Comparison of ENCODE assay signal across 27 mouse cellular contexts in genomic region chr7:80873631-80874030, GRCm38 (mm10). TPM values are rescaled to one million over a fixed set of nuclear protein-coding genes. Genes with fewer than 3 reads are reported as not detected.
DNase-seq lines count a peak whose midpoint lies in the region; ATAC-seq and TF ChIP-seq lines count a peak whose summit lies in the region.
"Had no signal": no experiment of that assay in that cellular context is flagged by ENCODE, and none has a peak within 500 bp of the region (broad histone marks: within the 10 kb centered on the region; RNA-seq: fewer than 3 reads in every experiment).

No protein-coding gene starts in this region.

- 99% methylated on average over 2 of the region's 2 CpGs for WGBS in heart, adult 2 months
- WGBS in midbrain, postnatal 0 days, result 98% methylated on average over 2 of the region's 2 CpGs
- WGBS in midbrain, embryonic 15.5 days, result 94% methylated on average over 2 of the region's 2 CpGs
- WGBS in forebrain, postnatal 0 days, result 97% methylated on average over 2 of the region's 2 CpGs

- H3K4me2 ChIP-seq in midbrain, postnatal 0 days (ENCODE audit: low read depth, low read length, poor library complexity, severe bottlenecking), result no peak overlapping the region
- no peak overlapping the region for H3K4me2 ChIP-seq in midbrain, embryonic 15.5 days
- no peak overlapping the region for H3K4me2 ChIP-seq in forebrain, postnatal 0 days (ENCODE audit: low read depth)
- H3K4me2 ChIP-seq: forebrain, embryonic 12.5 days; heart, embryonic 12.5 days; hindbrain, embryonic 14.5 days; limb, embryonic 13.5 days had no signal

- no peak for TF ChIP-seq POLR2A in heart, adult 2 months (IDR thresholded peaks at IDR 0.05; ENCODE audit: insufficient read depth, low read depth, low read length)

- H3K79me2 ChIP-seq in heart, adult 2 months (replicated peaks; ENCODE audit: control insufficient read depth, insufficient read depth, low read length), result no peaks in the 10 kb centered on the region

- H3K9me3 ChIP-seq in midbrain, postnatal 0 days (ENCODE audit: low read length), result no peaks in the 10 kb centered on the region
- no peaks in the 10 kb centered on the region for H3K9me3 ChIP-seq in midbrain, embryonic 15.5 days
- H3K9me3 ChIP-seq in forebrain, postnatal 0 days (ENCODE audit: low read length), result no peaks in the 10 kb centered on the region
- H3K9me3 ChIP-seq: forebrain, embryonic 12.5 days; heart, embryonic 12.5 days; limb, embryonic 13.5 days had no signal

- no peak for DNase-seq in heart, adult 2 months
- no peak for DNase-seq in heart, adult 9 months (ENCODE audit: low spot score in 2 of 2)
- no peak for DNase-seq in layer of hippocampus, adult 2 months (ENCODE audit: low spot score in 2 of 2)
- DNase-seq in layer of hippocampus, adult 18-20 months (ENCODE audit: low spot score in 2 of 2), result no peak
- DNase-seq in midbrain, postnatal 0 days (ENCODE audit: low spot score), result no peak
- no peak for DNase-seq in forebrain, postnatal 0 days
- DNase-seq: adrenal gland, adult 2 months; cerebellum, adult 2 months; cerebellum, postnatal 14 days; gastrocnemius, postnatal 14 days; heart, adult 11 months; heart, postnatal 4 days; kidney, adult 8-10 months; kidney, postnatal 10 days; midbrain, embryonic 14.5 days; right cerebral cortex, adult 18-20 months; spleen, adult 18-20 months; thymus, postnatal 14 days had no signal

- TF ChIP-seq CTCF in heart, adult 2 months (IDR thresholded peaks at IDR 0.05), result 0 out of 2 replicates have a peak, but pooled peaks have one; percentile 9
- TF ChIP-seq CTCF in layer of hippocampus, adult 2 months (conservative IDR thresholded peaks at IDR 0.05), result peak; percentile 46
- peak; percentile 45 for TF ChIP-seq CTCF in midbrain, postnatal 0 days (IDR thresholded peaks at IDR 0.05)
- TF ChIP-seq CTCF in forebrain, postnatal 0 days (IDR thresholded peaks at IDR 0.05; ENCODE audit: low read depth), result no peak

- no peak for ATAC-seq in midbrain, postnatal 0 days (ENCODE audit: low FRiP score)
- no peak for ATAC-seq in midbrain, embryonic 15.5 days (replicated peaks)
- ATAC-seq in forebrain, postnatal 0 days, result no peak
- ATAC-seq: activated CD4-positive, CD25-positive, alpha-beta regulatory T cell, adult 4 months; inflammation-experienced regulatory T-cells, adult 6 months had no signal

- no peak overlapping the region for H3K4me3 ChIP-seq in heart, adult 2 months
- no peak overlapping the region for H3K4me3 ChIP-seq in layer of hippocampus, adult 2 months
- no peak overlapping the region for H3K4me3 ChIP-seq in midbrain, postnatal 0 days (ENCODE audit: low read depth, low read length)
- H3K4me3 ChIP-seq in midbrain, embryonic 15.5 days, result no peak overlapping the region
- H3K4me3 ChIP-seq in forebrain, postnatal 0 days (ENCODE audit: low read depth, low read length), result no peak overlapping the region
- H3K4me3 ChIP-seq: forebrain, embryonic 12.5 days; heart, embryonic 12.5 days; limb, embryonic 13.5 days had no signal

- no peak overlapping the region for H3K9ac ChIP-seq in heart, adult 2 months (ENCODE audit: low read depth, low read length)
- H3K9ac ChIP-seq in midbrain, postnatal 0 days (replicated peaks; ENCODE audit: low read length, poor library complexity, severe bottlenecking), result no peak overlapping the region
- no peak overlapping the region for H3K9ac ChIP-seq in midbrain, embryonic 15.5 days
- H3K9ac ChIP-seq in forebrain, postnatal 0 days, result no peak overlapping the region
- H3K9ac ChIP-seq: forebrain, embryonic 12.5 days; heart, embryonic 12.5 days; hindbrain, embryonic 14.5 days; limb, embryonic 13.5 days had no signal

- no peak for TF ChIP-seq EP300 in heart, adult 2 months (IDR thresholded peaks at IDR 0.05; ENCODE audit: insufficient read depth, low read depth, low read length)

- no peaks in the 10 kb centered on the region for H3K36me3 ChIP-seq in heart, adult 2 months (ENCODE audit: control insufficient read depth, insufficient read depth, low read length)
- H3K36me3 ChIP-seq in midbrain, postnatal 0 days (ENCODE audit: insufficient read depth, low read length), result peaks cover 41% of the 10 kb centered on the region
- peaks cover 69% of the 10 kb centered on the region for H3K36me3 ChIP-seq in midbrain, embryonic 15.5 days (replicated peaks)
- peaks cover 69% of the 10 kb centered on the region for H3K36me3 ChIP-seq in forebrain, postnatal 0 days (ENCODE audit: insufficient read depth)

- no peak overlapping the region for H3K27ac ChIP-seq in heart, adult 2 months
- no peak overlapping the region for H3K27ac ChIP-seq in layer of hippocampus, adult 2 months
- no peak overlapping the region for H3K27ac ChIP-seq in midbrain, postnatal 0 days (ENCODE audit: low read depth, low read length)
- no peak overlapping the region for H3K27ac ChIP-seq in midbrain, embryonic 15.5 days
- no peak overlapping the region for H3K27ac ChIP-seq in forebrain, postnatal 0 days (ENCODE audit: low read depth, low read length)
- H3K27ac ChIP-seq: forebrain, embryonic 12.5 days; hindbrain, embryonic 14.5 days; limb, embryonic 13.5 days; macrophage had no signal

- intact Hi-C loops in heart, adult 2 months (cut with DNase I), result no loop called here

- H3K27me3 ChIP-seq in heart, adult 2 months (ENCODE audit: control insufficient read depth, insufficient read depth, low read length), result no peaks in the 10 kb centered on the region
- H3K27me3 ChIP-seq in midbrain, postnatal 0 days (ENCODE audit: insufficient read depth, low read length), result no peaks in the 10 kb centered on the region
- H3K27me3 ChIP-seq in midbrain, embryonic 15.5 days (replicated peaks), result no peaks in the 10 kb centered on the region
- no peaks in the 10 kb centered on the region for H3K27me3 ChIP-seq in forebrain, postnatal 0 days (ENCODE audit: insufficient read depth, low read length)
- H3K27me3 ChIP-seq: CH12.LX; limb, embryonic 13.5 days had no signal

- no peaks in the 10 kb centered on the region for H3K4me1 ChIP-seq in heart, adult 2 months (ENCODE audit: control insufficient read depth, insufficient read depth, low read length)
- no peaks in the 10 kb centered on the region for H3K4me1 ChIP-seq in midbrain, postnatal 0 days (ENCODE audit: insufficient read depth, low read length)
- H3K4me1 ChIP-seq in midbrain, embryonic 15.5 days, result no peaks in the 10 kb centered on the region
- no peaks in the 10 kb centered on the region for H3K4me1 ChIP-seq in forebrain, postnatal 0 days (ENCODE audit: insufficient read depth)
- H3K4me1 ChIP-seq: forebrain, embryonic 12.5 days; heart, embryonic 12.5 days; limb, embryonic 13.5 days had no signal

RNA-seq across cellular contexts. Expression of gene Zscan2, which starts 12.9 kb away (rescaled TPM):
- 1 to 10 TPM; 5.7 to 6.3 TPM for total RNA-seq in heart, adult 2 months (2021)
- polyA plus RNA-seq in heart, adult 2 months (2012; rRNA removed), result 3.0 and 4.0 TPM in 2 replicates
- total RNA-seq in layer of hippocampus, adult 2 months (2021), result 10 to 100 TPM; 15.1 to 17.4 TPM
- total RNA-seq in layer of hippocampus, adult 18-20 months (2021), result 10 to 100 TPM; 14.7 to 16.3 TPM
- 18.2 and 22.4 TPM in 2 replicates for total RNA-seq in midbrain, postnatal 0 days (2014; rRNA removed)
- 2.7 TPM in 2 replicates for polyA plus RNA-seq in midbrain, postnatal 0 days (2015; fragmentation: Nextera tagmentation; extraction: Ambion mirVana)
- 4.8 and 4.9 TPM in 2 replicates for polyA plus RNA-seq in midbrain, embryonic 15.5 days (2015; fragmentation: Nextera tagmentation; extraction: Ambion mirVana)
- 29.1 and 38.3 TPM in 2 replicates for total RNA-seq in forebrain, postnatal 0 days (2014; rRNA removed)
- 1.6 and 3.3 TPM in 2 replicates for polyA plus RNA-seq in forebrain, postnatal 0 days (2015; fragmentation: Nextera tagmentation; extraction: Ambion mirVana)

RNA-seq across cellular contexts. Expression of gene Wdr73, which starts 27.4 kb away (rescaled TPM):
- total RNA-seq in heart, adult 2 months (2021), result 1 to 10 TPM; 4.3 to 7.2 TPM
- polyA plus RNA-seq in heart, adult 2 months (2012; rRNA removed), result 7.7 and 10.7 TPM in 2 replicates
- total RNA-seq in layer of hippocampus, adult 2 months (2021), result 10 to 100 TPM; 31.2 to 33.3 TPM
- 10 to 100 TPM; 27.2 to 31.5 TPM for total RNA-seq in layer of hippocampus, adult 18-20 months (2021)
- total RNA-seq in midbrain, postnatal 0 days (2014; rRNA removed), result 33.2 and 58.1 TPM in 2 replicates
- polyA plus RNA-seq in midbrain, postnatal 0 days (2015; fragmentation: Nextera tagmentation; extraction: Ambion mirVana), result 34.7 and 35.0 TPM in 2 replicates
- polyA plus RNA-seq in midbrain, embryonic 15.5 days (2015; fragmentation: Nextera tagmentation; extraction: Ambion mirVana), result 38.5 and 40.3 TPM in 2 replicates
- 48.4 and 54.0 TPM in 2 replicates for total RNA-seq in forebrain, postnatal 0 days (2014; rRNA removed)
- polyA plus RNA-seq in forebrain, postnatal 0 days (2015; fragmentation: Nextera tagmentation; extraction: Ambion mirVana), result 38.6 and 41.2 TPM in 2 replicates

RNA-seq across cellular contexts. Expression of gene Nmb, which starts 31.2 kb away (rescaled TPM):
- total RNA-seq in heart, adult 2 months (2021), result 1 to 10 TPM; 7.5 to 9.8 TPM
- polyA plus RNA-seq in heart, adult 2 months (2012; rRNA removed), result 4.2 and 4.9 TPM in 2 replicates
- 10 to 100 TPM; 10.7 to 13.7 TPM for total RNA-seq in layer of hippocampus, adult 2 months (2021)
- total RNA-seq in layer of hippocampus, adult 18-20 months (2021), result 10 to 100 TPM in 1 of 2 experiments, 1 to 10 TPM in 1; 10.0 to 10.6 TPM
- total RNA-seq in midbrain, postnatal 0 days (2014; rRNA removed), result 13.0 and 14.3 TPM in 2 replicates
- 9.4 and 10.1 TPM in 2 replicates for polyA plus RNA-seq in midbrain, postnatal 0 days (2015; fragmentation: Nextera tagmentation; extraction: Ambion mirVana)
- polyA plus RNA-seq in midbrain, embryonic 15.5 days (2015; fragmentation: Nextera tagmentation; extraction: Ambion mirVana), result 5.2 and 7.2 TPM in 2 replicates
- 8.6 and 13.5 TPM in 2 replicates for total RNA-seq in forebrain, postnatal 0 days (2014; rRNA removed)
- 10.9 and 13.9 TPM in 2 replicates for polyA plus RNA-seq in forebrain, postnatal 0 days (2015; fragmentation: Nextera tagmentation; extraction: Ambion mirVana)
- polyA plus RNA-seq: macrophage had no signal

RNA-seq across cellular contexts. Expression of gene Iqgap1, which starts 47.9 kb away (rescaled TPM):
- 10 to 100 TPM; 33.5 to 35.8 TPM for total RNA-seq in heart, adult 2 months (2021)
- polyA plus RNA-seq in heart, adult 2 months (2012; rRNA removed), result 34.8 and 47.5 TPM in 2 replicates
- 10 to 100 TPM; 19.4 to 21.6 TPM for total RNA-seq in layer of hippocampus, adult 2 months (2021)
- total RNA-seq in layer of hippocampus, adult 18-20 months (2021), result 10 to 100 TPM; 18.1 TPM
- 20.6 and 31.0 TPM in 2 replicates for total RNA-seq in midbrain, postnatal 0 days (2014; rRNA removed)
- 11.3 and 12.3 TPM in 2 replicates for polyA plus RNA-seq in midbrain, postnatal 0 days (2015; fragmentation: Nextera tagmentation; extraction: Ambion mirVana)
- polyA plus RNA-seq in midbrain, embryonic 15.5 days (2015; fragmentation: Nextera tagmentation; extraction: Ambion mirVana), result 22.0 and 22.1 TPM in 2 replicates
- total RNA-seq in forebrain, postnatal 0 days (2014; rRNA removed), result 30.1 and 35.9 TPM in 2 replicates
- polyA plus RNA-seq in forebrain, postnatal 0 days (2015; fragmentation: Nextera tagmentation; extraction: Ambion mirVana), result 8.6 and 11.5 TPM in 2 replicates
